Mouse (Mus musculus) telencephalon, adult 2 months (tissue): Measurements from ENCODE around the gene Vars.
A peak's percentile ranks its signal among the peaks of the same experiment; 100 is the strongest.
"Not testable (repeated sequence)": the region's sequence is repeated elsewhere in the genome, so short reads cannot be mapped to it uniquely, and the experiment has no call there.

Experiments
- DNase-seq: peaks from one replicate; pipeline ENCODE4 v3.0.0-alpha.2; 2011; ENCODE audit warnings: low read depth, low spot score

Gene Vars

DNA sequence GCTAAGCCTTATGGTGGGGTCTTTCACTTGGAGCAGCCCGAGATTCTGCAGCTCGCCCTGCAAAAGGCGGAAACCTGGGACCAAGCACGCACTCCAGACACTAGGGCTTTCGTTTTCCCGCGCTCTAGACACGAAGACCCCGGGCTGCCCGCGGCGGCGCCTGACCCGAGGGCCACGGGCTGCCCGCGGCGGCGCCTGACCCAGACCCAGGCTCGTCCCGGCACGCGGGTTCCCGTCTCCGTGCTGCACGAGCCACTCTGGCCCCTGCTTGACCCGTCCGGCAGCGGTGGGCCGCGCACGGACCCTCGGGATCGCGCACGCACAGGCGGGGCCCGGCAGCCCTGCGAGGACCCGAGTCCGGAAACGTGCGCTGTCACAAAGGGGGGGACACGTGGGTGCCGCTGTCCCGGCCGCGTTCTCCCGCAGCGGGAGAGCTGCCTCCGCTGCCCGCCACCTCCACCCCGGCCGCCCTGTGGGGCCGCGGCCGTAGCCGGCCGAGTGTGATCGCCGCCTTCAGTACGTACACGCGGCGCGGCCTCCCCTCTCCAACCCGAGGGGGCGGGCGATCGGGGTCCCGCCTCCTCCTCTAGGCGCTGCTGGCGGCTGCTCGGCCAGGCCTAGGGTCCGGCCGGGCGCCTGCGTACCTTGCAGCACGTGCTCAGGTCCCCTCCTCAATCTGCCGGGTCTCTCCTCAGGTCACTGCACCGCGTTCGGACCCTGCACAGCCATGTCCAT lies at the start of gene Vars:
Vars (plus strand) TSS at position 271 of the 735 bp plus-strand sequence.
- no peak for DNase-seq

GRCm38 (mm10) chr17:34951636-34952377 lies 49.0 kb upstream of the Vars start:
- no peak for DNase-seq

DNA sequence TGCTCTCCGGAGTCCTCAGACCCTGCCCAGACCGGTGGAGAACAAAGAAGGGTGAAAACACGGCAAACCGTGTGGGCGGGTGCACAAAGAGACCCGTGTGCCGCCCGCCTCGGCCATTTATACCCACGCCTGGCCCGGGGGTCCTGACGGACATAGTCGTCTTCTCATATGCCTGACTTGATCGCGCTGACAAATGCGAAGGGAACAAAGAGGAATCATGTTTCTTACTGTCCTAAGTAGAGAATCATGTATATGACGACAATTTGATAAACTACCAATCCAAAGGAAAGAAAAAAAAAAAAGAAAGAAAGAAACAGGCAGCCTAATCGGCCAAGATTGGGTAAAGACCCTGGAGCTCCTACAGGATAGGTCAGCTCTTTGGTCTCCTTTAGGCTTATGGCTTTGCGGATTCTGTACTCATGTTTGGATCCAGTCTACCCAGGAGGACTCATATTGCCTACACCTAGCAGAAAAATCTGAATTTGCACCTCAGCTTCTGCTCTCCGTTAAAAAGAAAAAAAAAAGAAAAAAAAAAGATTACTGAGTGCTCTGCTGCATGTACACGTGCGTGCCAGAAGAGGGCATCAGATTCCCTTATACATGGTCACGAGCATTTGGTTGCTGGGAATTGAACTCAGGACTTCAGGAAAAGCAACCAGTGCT lies 48.3 kb upstream of the Vars start:
- peak; percentile 79 for DNase-seq

DNA sequence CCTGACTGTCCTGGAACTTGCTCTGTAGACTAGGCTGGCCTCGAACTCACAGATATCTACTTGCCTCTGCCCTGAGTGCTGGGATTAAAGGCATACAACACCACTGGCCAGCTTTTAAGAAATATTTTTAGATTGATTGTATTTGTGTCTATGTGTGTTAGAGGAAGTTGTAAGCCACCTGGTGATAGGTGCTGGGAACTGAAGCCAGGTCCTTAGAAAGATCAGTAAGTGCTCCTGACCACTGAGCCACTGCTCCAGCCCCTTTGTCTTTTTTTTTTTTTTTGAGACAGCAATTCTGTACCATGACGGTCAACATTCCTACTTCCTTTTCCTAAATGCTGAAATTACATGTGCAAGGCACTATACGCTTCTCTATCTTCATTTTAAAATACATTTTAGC lies 47.5 kb upstream of the Vars start:
- DNase-seq: no peak

DNA sequence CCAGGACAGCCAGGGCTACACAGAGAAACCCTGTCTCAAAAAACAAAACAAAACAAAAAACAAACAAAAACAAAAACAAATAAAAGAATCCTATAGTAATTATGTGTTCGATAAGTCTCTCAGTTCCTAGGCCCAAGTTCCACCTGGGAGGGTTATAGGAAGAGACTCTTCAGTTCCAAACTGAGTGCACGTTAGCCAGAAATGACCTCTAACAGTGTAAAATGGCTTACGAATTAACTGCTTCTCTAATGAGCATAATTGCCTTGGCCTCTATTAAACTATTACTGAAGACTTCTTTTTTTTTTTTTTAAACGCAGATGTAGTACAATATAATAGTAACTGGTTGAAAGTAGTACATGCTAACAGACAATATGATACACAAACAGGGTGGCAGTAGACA lies 46.9 kb upstream of the Vars start:
- DNase-seq: no peak

GRCm38 (mm10) chr17:34954831-34955230 lies 46.0 kb upstream of the Vars start:
- DNase-seq: no peak

DNA sequence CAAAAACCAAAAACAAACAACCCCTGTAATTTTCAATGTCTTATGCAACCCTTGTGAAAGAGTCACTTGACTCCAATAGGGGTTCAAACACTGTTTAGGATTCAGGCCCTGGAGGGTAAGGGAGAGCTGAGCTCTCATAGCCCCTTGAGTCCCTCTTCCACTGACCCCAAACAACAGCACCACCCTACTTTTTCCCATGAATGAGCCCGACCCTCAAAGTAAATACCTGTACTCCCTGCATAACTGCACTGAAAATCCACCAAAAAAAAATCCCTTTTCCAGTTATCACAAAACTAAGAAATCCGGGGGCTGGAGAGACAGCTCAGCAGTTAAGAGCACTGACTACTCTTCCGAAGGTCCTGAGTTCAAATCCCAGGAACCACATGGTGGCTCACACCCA lies 44.9 kb upstream of the Vars start:
- DNase-seq: no peak

DNA sequence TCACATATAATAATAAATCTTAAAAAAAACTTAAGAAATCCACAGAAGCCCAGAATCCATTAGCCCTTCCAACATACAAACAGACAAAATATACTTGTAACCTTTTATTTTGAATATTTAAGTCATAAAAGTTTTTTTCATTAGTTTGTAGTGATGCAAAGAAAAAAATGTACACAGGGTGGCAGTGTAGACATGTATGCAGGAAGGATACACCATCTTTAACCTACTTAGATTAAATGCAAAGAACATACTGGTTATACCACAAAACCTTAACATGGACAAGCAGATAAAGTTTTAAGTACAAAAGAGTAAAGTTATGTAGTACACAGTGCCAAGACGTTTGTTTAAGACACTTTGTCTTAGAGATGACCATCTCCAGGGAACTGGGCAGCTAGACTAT lies 44.4 kb upstream of the Vars start:
- DNase-seq: no peak

GRCm38 (mm10) chr17:34957291-34957690 lies 43.5 kb upstream of the Vars start:
- DNase-seq: not testable (repeated sequence)

GRCm38 (mm10) chr17:34957966-34958365 lies 42.8 kb upstream of the Vars start:
- not testable (repeated sequence) for DNase-seq

DNA sequence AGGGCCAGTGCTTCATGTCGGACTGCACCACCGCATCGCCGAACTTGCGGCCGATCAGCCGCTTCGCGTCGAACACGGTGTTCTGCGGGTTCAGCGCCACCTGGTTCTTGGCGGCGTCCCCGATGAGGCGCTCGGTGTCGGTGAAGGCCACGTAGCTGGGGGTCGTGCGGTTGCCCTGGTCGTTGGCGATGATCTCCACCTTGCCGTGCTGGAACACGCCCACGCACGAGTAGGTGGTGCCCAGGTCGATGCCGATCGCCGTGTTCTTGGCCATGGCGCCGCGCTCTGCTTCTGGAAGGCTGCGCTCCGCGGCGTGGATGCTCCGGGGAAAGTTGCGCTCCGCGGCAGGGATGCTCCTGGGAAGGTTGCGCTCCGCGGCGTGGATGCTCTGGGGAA lies 42.1 kb upstream of the Vars start:
- DNase-seq: not testable (repeated sequence)

- not testable (repeated sequence) for DNase-seq
These were observed 41.5 kb upstream of the Vars start, which contains the start of gene Hspa1b for GRCm38 (mm10) chr17:34959130-34959778. Gene Hspa1b (minus strand): TSS chr17:34959238.

GRCm38 (mm10) chr17:34959881-34960515 lies 40.8 kb upstream of the Vars start:
- DNase-seq: no peak

GRCm38 (mm10) chr17:34960702-34961493 lies 39.9 kb upstream of the Vars start:
- no peak for DNase-seq

DNA sequence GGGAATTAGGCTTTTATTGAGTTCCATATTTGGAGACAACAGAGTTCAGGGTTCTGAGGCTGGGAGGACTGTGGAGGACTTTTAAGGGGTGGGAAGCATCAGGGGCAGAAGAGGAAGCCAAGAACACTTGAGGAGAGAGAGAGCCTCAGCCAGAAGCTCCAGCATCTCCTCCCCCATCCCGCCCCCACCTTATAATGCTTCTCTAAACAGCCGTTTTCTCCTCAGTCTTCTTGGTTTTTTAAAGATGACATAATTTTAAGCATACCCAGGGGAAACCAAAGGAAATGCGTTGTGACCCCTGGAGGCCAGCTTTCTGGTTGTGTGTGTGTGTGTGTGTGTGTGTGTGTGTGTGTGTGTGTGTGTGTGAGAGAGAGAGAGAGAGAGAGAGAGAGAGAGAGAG lies 38.7 kb upstream of the Vars start:
- no peak for DNase-seq

DNA sequence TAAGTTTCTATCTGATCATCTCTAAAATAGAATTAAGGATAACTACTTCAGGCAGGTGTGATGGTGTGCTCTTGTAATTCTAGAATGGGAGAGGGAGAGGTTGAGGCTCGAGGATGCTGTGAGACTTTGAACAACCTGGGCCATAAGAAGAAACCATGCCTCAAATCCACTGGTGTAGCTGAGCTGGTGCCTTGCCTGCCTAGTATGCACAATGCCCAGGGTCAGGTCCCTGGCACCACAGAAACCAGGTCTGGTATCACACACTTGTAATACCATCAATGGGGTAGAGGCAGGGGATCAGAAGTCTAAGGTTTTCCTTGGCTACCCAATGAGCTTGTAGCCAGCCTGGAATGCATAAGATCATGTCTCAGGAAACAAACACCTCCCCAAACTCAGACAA lies 37.9 kb upstream of the Vars start:
- DNase-seq: no peak

GRCm38 (mm10) chr17:34964640-34965049 lies 36.1 kb upstream of the Vars start:
- DNase-seq: no peak

DNA sequence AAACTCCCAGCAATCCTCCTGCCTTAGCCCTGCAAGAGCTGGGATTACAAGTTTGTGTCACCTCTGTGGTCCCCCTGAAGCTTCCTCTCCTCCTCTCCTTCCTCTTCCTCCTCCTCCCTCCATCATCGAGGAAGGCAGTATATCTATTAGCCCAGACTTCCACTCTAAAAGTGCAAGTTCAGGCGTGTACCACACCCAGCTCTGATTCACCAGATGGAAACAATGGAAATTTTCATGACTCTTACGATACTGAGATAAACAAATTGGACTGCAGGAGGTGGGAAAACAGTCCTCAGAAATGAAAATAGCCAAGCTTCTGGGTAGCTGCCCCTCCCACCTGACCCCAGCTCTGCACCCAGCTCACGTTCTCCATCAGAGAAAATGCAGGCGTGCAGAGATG lies 35.2 kb upstream of the Vars start:
- DNase-seq: no peak

DNA sequence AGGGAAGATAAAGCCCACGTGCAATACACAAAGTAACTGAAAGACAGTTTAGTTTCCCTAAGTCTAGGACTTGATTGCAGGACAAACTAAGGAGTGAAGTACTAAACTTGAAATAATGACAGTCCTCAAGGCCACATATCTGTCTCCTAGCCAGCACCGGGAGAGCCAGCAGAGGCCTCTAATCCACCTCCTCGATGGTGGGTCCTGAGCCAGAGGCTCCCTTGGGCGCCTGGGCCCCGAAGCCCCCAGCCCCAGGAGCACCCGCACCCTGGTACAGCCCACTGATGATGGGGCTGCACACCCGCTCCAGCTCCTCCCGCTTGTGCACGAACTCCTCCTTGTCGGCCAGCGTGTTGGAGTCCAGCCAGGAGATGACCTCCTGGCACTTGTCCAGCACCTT lies 31.0 kb upstream of the Vars start, which contains the start of gene Gm20481:
Gm20481 (plus strand) TSS at position 91 of the 400 bp plus-strand sequence.
- DNase-seq: not testable (repeated sequence)

GRCm38 (mm10) chr17:34970850-34971249 lies 29.9 kb upstream of the Vars start:
- not testable (repeated sequence) for DNase-seq

DNA sequence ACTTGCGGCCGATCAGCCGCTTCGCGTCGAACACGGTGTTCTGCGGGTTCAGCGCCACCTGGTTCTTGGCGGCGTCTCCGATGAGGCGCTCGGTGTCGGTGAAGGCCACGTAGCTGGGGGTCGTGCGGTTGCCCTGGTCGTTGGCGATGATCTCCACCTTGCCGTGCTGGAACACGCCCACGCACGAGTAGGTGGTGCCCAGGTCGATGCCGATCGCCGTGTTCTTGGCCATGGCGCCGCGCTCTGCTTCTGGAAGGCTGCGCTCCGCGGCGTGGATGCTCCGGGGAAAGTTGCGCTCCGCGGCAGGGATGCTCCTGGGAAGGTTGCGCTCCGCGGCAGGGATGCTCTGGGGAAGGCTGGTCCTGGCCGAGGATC lies 29.1 kb upstream of the Vars start:
- not testable (repeated sequence) for DNase-seq
